Mouse (Mus musculus) adrenal gland, postnatal 14 days (tissue): ENCODE results near the gene Tmem144. TPM values are rescaled to one million over a fixed set of nuclear protein-coding genes. Genes with fewer than 3 reads are reported as not detected.
A peak's percentile ranks its signal among the peaks of the same experiment; 100 is the strongest.

Experiments used
- DNase-seq: peaks from one replicate; pipeline ENCODE4 v3.0.0; 2021; ENCODE audit warnings: mixed read lengths
- long read RNA-seq, 2 experiments: library from polyadenylated mRNA; stranded (forward); transcript quantifications; one replicate each; pipeline ENCODE4 v2.0.0; 2021
- total RNA-seq: library from RNA; stranded (reverse); gene quantifications from 2 replicates; pipeline ENCODE4 v1.2.3, GENCODE M21; 2021

Tmem144 gene
- 8.6 and 11.0 TPM in 2 replicates for total RNA-seq
- long read RNA-seq, experiment 1, partial matches to known transcripts = 19 of 34 reads
- long read RNA-seq, experiment 1, other reads (novel, unspliced or antisense) = 15 of 34 reads
- long read RNA-seq, experiment 2, partial matches to known transcripts = 12 of 19 reads
- long read RNA-seq, experiment 2, other reads (novel, unspliced or antisense) = 7 of 19 reads

GRCm38 (mm10) chr3:79852654-79853166 is at the start of gene Tmem144:
TSS of gene Tmem144 (minus strand) at chr3:79852773.
- no peak for DNase-seq

- DNase-seq = no peak
Measured at GRCm38 (mm10) chr3:79901734-79902133, 49.2 kb upstream of the Tmem144 start.

GRCm38 (mm10) chr3:79901321-79901720 is 48.7 kb upstream of the Tmem144 start:
- no peak for DNase-seq

GRCm38 (mm10) chr3:79900502-79900901 is 47.9 kb upstream of the Tmem144 start:
- no peak for DNase-seq

- no peak for DNase-seq
Measured at GRCm38 (mm10) chr3:79899906-79900305, 47.3 kb upstream of the Tmem144 start.

GRCm38 (mm10) chr3:79898514-79898913 is 45.9 kb upstream of the Tmem144 start:
- no peak for DNase-seq

GRCm38 (mm10) chr3:79897534-79898370 is 45.2 kb upstream of the Tmem144 start:
- DNase-seq = no peak

- DNase-seq = no peak
Measured at GRCm38 (mm10) chr3:79887966-79888365, 35.4 kb upstream of the Tmem144 start.

- no peak for DNase-seq
Measured at GRCm38 (mm10) chr3:79887161-79887855, 34.7 kb upstream of the Tmem144 start.

GRCm38 (mm10) chr3:79886357-79887091 is 34.0 kb upstream of the Tmem144 start:
- peak; percentile 48 for DNase-seq

GRCm38 (mm10) chr3:79885686-79886356 is 33.2 kb upstream of the Tmem144 start:
- DNase-seq = peak; percentile 59

GRCm38 (mm10) chr3:79884761-79885189 is 32.2 kb upstream of the Tmem144 start:
- peak; percentile 82 for DNase-seq

- no peak for DNase-seq
Measured at GRCm38 (mm10) chr3:79884305-79884704, 31.7 kb upstream of the Tmem144 start, which contains the start of gene Fam198b. TSS of gene Fam198b (plus strand) at chr3:79884533.

GRCm38 (mm10) chr3:79883092-79883491 is 30.5 kb upstream of the Tmem144 start:
- DNase-seq = peak; percentile 84

- no peak for DNase-seq
Measured at GRCm38 (mm10) chr3:79881645-79882044, 29.1 kb upstream of the Tmem144 start.

GRCm38 (mm10) chr3:79879246-79879645 is 26.7 kb upstream of the Tmem144 start:
- no peak for DNase-seq

- DNase-seq = no peak
Measured at GRCm38 (mm10) chr3:79878350-79878749, 25.8 kb upstream of the Tmem144 start.

GRCm38 (mm10) chr3:79875471-79875870 is 22.9 kb upstream of the Tmem144 start:
- DNase-seq = no peak

- DNase-seq = no peak
Measured at GRCm38 (mm10) chr3:79867121-79867709, 14.6 kb upstream of the Tmem144 start.

GRCm38 (mm10) chr3:79866526-79866925 is 14.0 kb upstream of the Tmem144 start:
- no peak for DNase-seq

- DNase-seq = no peak
Measured at GRCm38 (mm10) chr3:79866089-79866488, 13.5 kb upstream of the Tmem144 start.
